Mouse (Mus musculus) heart, adult 9 months (tissue): ENCODE results near the gene Adpgk.

Experiments used
- DNase-seq, 2 experiments: peaks; one replicate each; pipeline ENCODE4 v3.0.0; 2022; ENCODE audit warnings: low spot score in 2 of 2

Adpgk gene

GRCm38 (mm10) chr9:59290957-59291687 is at the start of gene Adpgk:
Gene Adpgk, plus strand, starts transcription at chr9:59291558.
- DNase-seq, result peak; percentile 98

- DNase-seq, result no peak
Measured at GRCm38 (mm10) chr9:59245181-59245580, 46.2 kb upstream of the Adpgk start.

GRCm38 (mm10) chr9:59246456-59247029 is 44.8 kb upstream of the Adpgk start:
- DNase-seq, result no peak

- DNase-seq, result no peak
Measured at GRCm38 (mm10) chr9:59249359-59249758, 42.0 kb upstream of the Adpgk start.

GRCm38 (mm10) chr9:59250272-59250671 is 41.1 kb upstream of the Adpgk start:
- DNase-seq, result no peak

- DNase-seq, result no peak
Measured at GRCm38 (mm10) chr9:59254716-59255421, 36.5 kb upstream of the Adpgk start.

GRCm38 (mm10) chr9:59259806-59260454 is 31.4 kb upstream of the Adpgk start:
- no peak for DNase-seq

- DNase-seq, result no peak
Measured at GRCm38 (mm10) chr9:59266332-59266731, 25.0 kb upstream of the Adpgk start.

- DNase-seq, result peak; percentile 24 to 57
Measured at GRCm38 (mm10) chr9:59269728-59270127, 21.6 kb upstream of the Adpgk start.

- DNase-seq, result no peak
Measured at GRCm38 (mm10) chr9:59271081-59271480, 20.3 kb upstream of the Adpgk start.

GRCm38 (mm10) chr9:59271711-59272110 is 19.6 kb upstream of the Adpgk start:
- peak; percentile 14 to 30 for DNase-seq

GRCm38 (mm10) chr9:59273199-59273598 is 18.2 kb upstream of the Adpgk start:
- DNase-seq, result no peak

- no peak for DNase-seq
Measured at GRCm38 (mm10) chr9:59274846-59275455, 16.4 kb upstream of the Adpgk start.

- no peak for DNase-seq
Measured at GRCm38 (mm10) chr9:59278199-59278598, 13.2 kb upstream of the Adpgk start.

GRCm38 (mm10) chr9:59278694-59279093 is 12.7 kb upstream of the Adpgk start:
- no peak for DNase-seq

- no peak for DNase-seq
Measured at GRCm38 (mm10) chr9:59280888-59281287, 10.5 kb upstream of the Adpgk start.

GRCm38 (mm10) chr9:59281871-59282682 is 9.3 kb upstream of the Adpgk start:
- peak; percentile 24 to 63 for DNase-seq

GRCm38 (mm10) chr9:59282683-59282986 is 8.7 kb upstream of the Adpgk start:
- no peak for DNase-seq

- DNase-seq, result no peak
Measured at GRCm38 (mm10) chr9:59285614-59286013, 5.7 kb upstream of the Adpgk start.

GRCm38 (mm10) chr9:59288058-59288457 is 3.3 kb upstream of the Adpgk start:
- no peak for DNase-seq

- DNase-seq, result no peak
Measured at GRCm38 (mm10) chr9:59288685-59289410, 2.5 kb upstream of the Adpgk start.
